Mouse (Mus musculus) liver, adult 2 months (tissue): ENCODE data around the gene Lrrc74b.

ENCODE experiments used
- CTCF ChIP-seq: fragments of 200-500 bp; IDR thresholded peaks from 2 replicates; pipeline ENCODE4 v1.5.1; 2011; ENCODE audit warnings: low read depth, low read length, control low read depth
- POLR2A ChIP-seq: fragments of 200-500 bp; IDR thresholded peaks from 2 replicates; pipeline ENCODE4 v1.6.1; 2011; ENCODE audit warnings: low read length, control low read depth; ENCODE audit not compliant: insufficient read depth; ENCODE audit errors: extremely low read depth

- TF ChIP-seq CTCF (no peak), POLR2A (no peak)
Observed at GRCm38 (mm10) chr16:17559396-17560027, 1.5 kb downstream of the Lrrc74b start.
